Mouse (Mus musculus) G1E (cell line): ENCODE measurements around the gene Vill.

ENCODE experiments used
- CTCF ChIP-seq: IDR thresholded peaks from 2 replicates; pipeline ENCODE4 v1.5.1; 2012; ENCODE audit warnings: low read depth, low read length, inconsistent platforms, mixed read lengths
- GATA1 ChIP-seq: IDR thresholded peaks from 2 replicates; pipeline ENCODE4 v1.6.1; 2012; ENCODE audit warnings: borderline replicate concordance, low read length, inconsistent platforms, mixed read lengths
- TAL1 ChIP-seq: conservative IDR thresholded peaks from 2 replicates; pipeline ENCODE4 v1.6.1; 2012; ENCODE audit warnings: low read depth, low read length, inconsistent platforms, mixed read lengths

DNA sequence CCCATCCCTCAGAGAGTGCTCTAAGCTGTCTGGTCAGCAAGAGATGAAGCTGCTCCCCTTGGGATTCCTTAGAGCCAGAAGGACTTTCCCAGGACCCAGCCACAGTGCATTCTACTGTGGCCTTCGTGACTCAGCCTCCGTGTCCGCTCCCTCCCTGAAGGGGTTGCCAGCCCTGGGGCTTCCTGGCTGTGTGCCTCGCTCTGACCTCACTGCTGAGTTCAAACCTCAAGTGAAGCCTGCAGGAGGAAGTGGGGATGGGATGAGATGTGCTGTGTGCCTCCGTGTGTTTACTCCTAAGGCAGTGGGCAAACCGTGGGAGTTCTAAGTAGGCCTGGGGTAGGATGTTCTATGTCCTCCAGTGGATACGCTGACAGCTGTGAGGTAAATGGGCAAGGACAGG, 16.7 kb upstream of the Vill start:
- TF ChIP-seq GATA1 (no peak), CTCF (no peak), TAL1 (no peak)
